Mouse (Mus musculus): ENCODE data around the gene Gpr179. TPM values are rescaled to one million over a fixed set of nuclear protein-coding genes. Genes with fewer than 3 reads are reported as not detected.

The Gpr179 gene
- polyA plus RNA-seq, 1 experiment from 2014 or later, result 0.03 TPM

- H3K27me3 ChIP-seq (replicated peaks; ENCODE audit: control insufficient read depth, insufficient read depth, low read length), result peaks cover 46% of the 10 kb centered on the region
Measured at GRCm38 (mm10) chr11:97336238-97336637, 15.6 kb downstream of the Gpr179 start.

DNA sequence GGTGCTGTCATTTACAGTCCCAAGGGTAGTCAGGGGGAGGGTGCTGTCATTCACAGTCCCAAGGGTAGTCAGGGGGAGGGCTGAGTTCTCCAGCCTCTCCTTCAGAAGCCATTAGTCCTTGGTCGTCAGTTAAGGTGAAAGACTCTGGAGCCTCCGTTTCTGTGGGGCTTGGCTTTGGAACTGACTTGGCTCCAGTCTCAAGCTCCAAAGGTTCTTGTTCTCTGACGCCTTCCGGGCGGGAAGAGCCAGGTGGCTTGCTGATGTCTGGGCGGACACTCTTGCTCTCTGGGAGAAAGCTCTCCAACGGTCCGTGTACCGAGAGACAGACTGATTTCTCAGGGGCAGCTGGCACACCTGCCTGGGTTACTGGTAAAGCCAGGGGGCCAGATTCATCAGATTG is 17.5 kb downstream of the Gpr179 start:
- no peak overlapping the region for H3K4me2 ChIP-seq
- H3K36me3 ChIP-seq (ENCODE audit: control insufficient read depth, insufficient read depth, low read length), result peaks cover 3% of the 10 kb centered on the region; the same call in 1 of the 2 replicates
- ATAC-seq (replicated peaks; ENCODE audit: low FRiP score) (no peak), DNase-seq (ENCODE audit: low spot score) (no peak)
- peaks cover 43% of the 10 kb centered on the region for H3K27me3 ChIP-seq (replicated peaks; ENCODE audit: control insufficient read depth, insufficient read depth, low read length)
- no peak overlapping the region for H3K27ac ChIP-seq (ENCODE audit: low read depth, low read length)
- no peak overlapping the region for H3K9ac ChIP-seq (ENCODE audit: low read depth, low read length)
- no peaks in the 10 kb centered on the region for H3K9me3 ChIP-seq (ENCODE audit: control insufficient read depth, low read length)
- 76% methylated on average over 9 of the region's 9 CpGs for WGBS
- no peak overlapping the region for H3K4me3 ChIP-seq (ENCODE audit: low read depth, low read length)
- 0 out of 2 replicates have a peak, but pooled peaks cover 3% of the 10 kb centered on the region for H3K4me1 ChIP-seq (replicated peaks; ENCODE audit: control insufficient read depth, insufficient read depth, low read length)

More at GRCm38 (mm10) chr11:97336238-97336637, 15.6 kb downstream of the Gpr179 start:
- H3K4me1 ChIP-seq (replicated peaks; ENCODE audit: control insufficient read depth, insufficient read depth, low read length), result 0 out of 2 replicates have a peak, but pooled peaks cover 3% of the 10 kb centered on the region
- 37% methylated on average over 6 of the region's 6 CpGs for WGBS
- DNase-seq (ENCODE audit: low spot score) (no peak), ATAC-seq (replicated peaks; ENCODE audit: low FRiP score) (no peak)
- H3K4me3 ChIP-seq (ENCODE audit: low read depth, low read length), result no peak overlapping the region
- no peaks in the 10 kb centered on the region for H3K9me3 ChIP-seq (ENCODE audit: control insufficient read depth, low read length)
- no peaks in the 10 kb centered on the region for H3K36me3 ChIP-seq (ENCODE audit: control insufficient read depth, insufficient read depth, low read length)
- no peak overlapping the region for H3K27ac ChIP-seq (ENCODE audit: low read depth, low read length)
- H3K9ac ChIP-seq (ENCODE audit: low read depth, low read length), result no peak overlapping the region
- H3K4me2 ChIP-seq, result no peak overlapping the region

DNA sequence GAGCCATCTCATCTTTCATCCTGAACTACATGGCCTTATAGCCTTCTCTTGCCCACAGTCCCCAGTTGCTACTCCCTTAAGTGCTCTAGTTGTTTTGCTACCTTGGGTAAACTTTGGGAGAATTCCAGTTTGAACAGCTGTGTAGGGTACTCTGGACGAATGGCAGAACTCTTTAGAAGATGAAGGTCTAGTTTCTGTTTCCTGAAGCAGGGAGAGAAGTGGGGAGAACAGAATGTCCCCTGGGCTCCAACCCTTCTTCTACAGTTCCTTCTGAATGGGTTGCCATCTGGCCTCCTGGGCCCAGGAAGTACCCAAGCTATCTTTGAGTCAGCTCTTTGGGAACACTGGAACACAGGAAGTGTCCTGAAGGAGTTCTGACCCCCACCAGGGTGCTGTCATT is 18.0 kb downstream of the Gpr179 start:
- H3K4me3 ChIP-seq (ENCODE audit: low read depth, low read length), result no peak overlapping the region
- no peak overlapping the region for H3K27ac ChIP-seq (ENCODE audit: low read depth, low read length)
- H3K4me1 ChIP-seq (replicated peaks; ENCODE audit: control insufficient read depth, insufficient read depth, low read length), result 0 out of 2 replicates have a peak, but pooled peaks cover 3% of the 10 kb centered on the region
- H3K27me3 ChIP-seq (replicated peaks; ENCODE audit: control insufficient read depth, insufficient read depth, low read length), result peaks cover 40% of the 10 kb centered on the region
- DNase-seq (ENCODE audit: low spot score), result no peak
- no peak overlapping the region for H3K9ac ChIP-seq (ENCODE audit: low read depth, low read length)
- ATAC-seq (replicated peaks; ENCODE audit: low FRiP score), result no peak
- peaks cover 4% of the 10 kb centered on the region; the same call in 1 of the 2 replicates for H3K36me3 ChIP-seq (ENCODE audit: control insufficient read depth, insufficient read depth, low read length)
- H3K9me3 ChIP-seq (ENCODE audit: control insufficient read depth, low read length), result no peaks in the 10 kb centered on the region
- H3K4me2 ChIP-seq, result no peak overlapping the region
- 75% methylated on average over 1 of the region's 1 CpGs for WGBS

DNA sequence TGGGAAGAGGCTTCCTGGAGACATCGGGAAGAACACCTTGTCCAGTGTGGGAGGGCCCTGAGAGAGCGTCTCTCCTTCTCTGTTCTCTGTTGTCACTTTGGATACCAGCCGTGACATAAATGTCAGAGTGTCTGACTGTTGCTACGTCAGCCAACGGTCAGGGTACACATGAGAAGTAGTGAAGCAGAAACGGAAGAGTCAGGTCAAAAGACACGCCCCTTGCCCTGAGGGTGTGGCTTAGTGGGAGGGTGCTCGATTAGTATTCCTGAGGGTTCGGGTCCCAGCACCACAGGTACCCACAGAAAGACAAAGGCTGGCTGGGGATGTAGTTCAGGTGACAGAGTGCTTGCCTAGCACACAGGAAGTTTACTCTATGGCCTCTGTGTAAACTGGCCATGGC is 18.8 kb downstream of the Gpr179 start:
- DNase-seq (ENCODE audit: low spot score), result no peak

GRCm38 (mm10) chr11:97331231-97332190 is 20.4 kb downstream of the Gpr179 start:
- Histone ChIP-seq H3K9ac (ENCODE audit: low read depth, low read length) (no peak overlapping the region), H3K9me3 (ENCODE audit: control insufficient read depth, low read length) (no peaks in the 10 kb centered on the region), H3K4me2 (no peak overlapping the region), H3K4me3 (ENCODE audit: low read depth, low read length) (no peak overlapping the region), H3K27me3 (replicated peaks; ENCODE audit: control insufficient read depth, insufficient read depth, low read length) (peaks cover 16% of the 10 kb centered on the region), H3K4me1 (replicated peaks; ENCODE audit: control insufficient read depth, insufficient read depth, low read length) (0 out of 2 replicates have a peak, but pooled peaks cover 3% of the 10 kb centered on the region), H3K27ac (ENCODE audit: low read depth, low read length) (no peak overlapping the region), H3K36me3 (ENCODE audit: control insufficient read depth, insufficient read depth, low read length) (peaks cover 20% of the 10 kb centered on the region; the same call in 1 of the 2 replicates)
- DNase-seq (ENCODE audit: low spot score), result no peak
- WGBS, result 88% methylated on average over 12 of the region's 12 CpGs
- no peak for ATAC-seq (replicated peaks; ENCODE audit: low FRiP score)

More for the DNA sequence above, 18.8 kb downstream of the Gpr179 start:
- 47% methylated on average over 9 of the region's 9 CpGs for WGBS
- H3K27me3 ChIP-seq (replicated peaks; ENCODE audit: control insufficient read depth, insufficient read depth, low read length), result peaks cover 32% of the 10 kb centered on the region
- no peak overlapping the region for H3K4me2 ChIP-seq
- no peaks in the 10 kb centered on the region for H3K9me3 ChIP-seq (ENCODE audit: control insufficient read depth, low read length)
- H3K4me3 ChIP-seq (ENCODE audit: low read depth, low read length), result no peak overlapping the region
- 0 out of 2 replicates have a peak, but pooled peaks cover 3% of the 10 kb centered on the region for H3K4me1 ChIP-seq (replicated peaks; ENCODE audit: control insufficient read depth, insufficient read depth, low read length)
- no peak overlapping the region for H3K9ac ChIP-seq (ENCODE audit: low read depth, low read length)
- no peak overlapping the region for H3K27ac ChIP-seq (ENCODE audit: low read depth, low read length)
- ATAC-seq (replicated peaks; ENCODE audit: low FRiP score), result no peak
- H3K36me3 ChIP-seq (ENCODE audit: control insufficient read depth, insufficient read depth, low read length), result peaks cover 7% of the 10 kb centered on the region; the same call in 1 of the 2 replicates

DNA sequence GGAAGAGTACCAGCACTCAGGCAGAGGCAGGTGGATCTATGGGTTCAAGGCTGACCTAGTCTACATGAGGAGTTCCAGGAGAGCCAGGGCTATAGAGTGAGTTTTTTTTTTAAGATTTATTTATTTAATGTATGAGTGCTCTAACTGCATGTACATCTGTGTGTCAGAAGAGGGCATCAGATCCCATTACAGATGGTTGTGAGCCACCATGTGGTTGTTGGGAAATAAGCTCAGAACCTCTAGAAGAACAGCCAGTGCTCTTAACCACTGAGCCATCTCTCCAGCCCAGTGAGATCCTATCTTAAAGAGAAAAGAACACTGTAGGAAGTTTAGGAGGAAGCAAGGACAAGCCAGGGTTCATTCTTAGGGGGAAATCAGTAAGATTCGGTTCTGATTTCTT is 21.6 kb downstream of the Gpr179 start:
- WGBS, result 95% methylated on average over 1 of the region's 1 CpGs
- Histone ChIP-seq H3K27ac (ENCODE audit: low read depth, low read length) (no peak overlapping the region), H3K9ac (ENCODE audit: low read depth, low read length) (no peak overlapping the region), H3K27me3 (replicated peaks; ENCODE audit: control insufficient read depth, insufficient read depth, low read length) (peaks cover 6% of the 10 kb centered on the region; the same call in 1 of the 2 replicates), H3K36me3 (ENCODE audit: control insufficient read depth, insufficient read depth, low read length) (peaks cover 30% of the 10 kb centered on the region; the same call in 1 of the 2 replicates), H3K4me3 (ENCODE audit: low read depth, low read length) (no peak overlapping the region), H3K9me3 (ENCODE audit: control insufficient read depth, low read length) (no peaks in the 10 kb centered on the region), H3K4me1 (replicated peaks; ENCODE audit: control insufficient read depth, insufficient read depth, low read length) (0 out of 2 replicates have a peak, but pooled peaks cover 3% of the 10 kb centered on the region), H3K4me2 (no peak overlapping the region)
- no peak for DNase-seq (ENCODE audit: low spot score)
- ATAC-seq (replicated peaks; ENCODE audit: low FRiP score), result no peak

GRCm38 (mm10) chr11:97328148-97328547 is 23.7 kb downstream of the Gpr179 start:
- Histone ChIP-seq H3K27me3 (replicated peaks; ENCODE audit: control insufficient read depth, insufficient read depth, low read length) (no peaks in the 10 kb centered on the region), H3K4me1 (replicated peaks; ENCODE audit: control insufficient read depth, insufficient read depth, low read length) (0 out of 2 replicates have a peak, but pooled peaks cover 3% of the 10 kb centered on the region), H3K4me2 (no peak overlapping the region), H3K9me3 (ENCODE audit: control insufficient read depth, low read length) (no peaks in the 10 kb centered on the region), H3K4me3 (ENCODE audit: low read depth, low read length) (no peak overlapping the region), H3K9ac (ENCODE audit: low read depth, low read length) (no peak overlapping the region), H3K27ac (ENCODE audit: low read depth, low read length) (no peak overlapping the region), H3K36me3 (ENCODE audit: control insufficient read depth, insufficient read depth, low read length) (peaks cover 43% of the 10 kb centered on the region)
- WGBS, result 29% methylated on average over 9 of the region's 9 CpGs
- DNase-seq (ENCODE audit: low spot score) (no peak), ATAC-seq (replicated peaks; ENCODE audit: low FRiP score) (no peak)

- Histone ChIP-seq H3K9me3 (ENCODE audit: control insufficient read depth, low read length) (no peaks in the 10 kb centered on the region), H3K27me3 (replicated peaks; ENCODE audit: control insufficient read depth, insufficient read depth, low read length) (no peaks in the 10 kb centered on the region), H3K9ac (ENCODE audit: low read depth, low read length) (no peak overlapping the region), H3K36me3 (ENCODE audit: control insufficient read depth, insufficient read depth, low read length) (peaks cover 45% of the 10 kb centered on the region), H3K4me2 (no peak overlapping the region), H3K4me3 (ENCODE audit: low read depth, low read length) (no peak overlapping the region), H3K4me1 (replicated peaks; ENCODE audit: control insufficient read depth, insufficient read depth, low read length) (no peaks in the 10 kb centered on the region), H3K27ac (ENCODE audit: low read depth, low read length) (no peak overlapping the region)
- WGBS, result 60% methylated on average over 1 of the region's 1 CpGs
- no peak for DNase-seq (ENCODE audit: low spot score)
- no peak for ATAC-seq (replicated peaks; ENCODE audit: low FRiP score)
Measured at GRCm38 (mm10) chr11:97325224-97325623, 26.7 kb downstream of the Gpr179 start.
